Mouse (Mus musculus) liver, postnatal 0 days (tissue): Measurements from ENCODE around the gene Fgd6.

Experiments
- CTCF ChIP-seq: sonication (generic); IDR thresholded peaks from 2 replicates; pipeline ENCODE4 v1.5.1; 2016; ENCODE audit warnings: antibody characterized with exemption, low read depth
- EP300 ChIP-seq: IDR thresholded peaks from 2 replicates; pipeline ENCODE4 v1.6.1; 2016; ENCODE audit warnings: antibody characterized with exemption, low read depth, mild to moderate bottlenecking

GRCm38 (mm10) chr10:94021059-94021458 is 14.7 kb upstream of the Fgd6 start:
- TF ChIP-seq CTCF (no peak), EP300 (no peak)
